Mouse (Mus musculus) CH12.LX (cell line): ENCODE data around the gene A830018L16Rik. TPM values are rescaled to one million over a fixed set of nuclear protein-coding genes. Genes with fewer than 3 reads are reported as not detected.

Experiments used
- DNase-seq: peaks from one replicate; pipeline ENCODE4 v3.0.0-alpha.2; 2013; ENCODE audit errors: extremely low read depth
- H3K27ac ChIP-seq: 2 replicates; pipeline ENCODE4 v1.5.1; 2012; ENCODE audit warnings: low read depth, mild to moderate bottlenecking, control low read depth, moderate library complexity; ENCODE audit not compliant: insufficient read depth
- H3K27me3 ChIP-seq: replicated peaks from 2 replicates; pipeline ENCODE3; 2012; ENCODE audit warnings: inconsistent platforms
- H3K36me3 ChIP-seq, 2 experiments: replicated peaks in 1 of 2; 2 replicates each; pipeline versions ENCODE3 to v1.6.1; 2012; ENCODE audit warnings: inconsistent platforms in 1 of 2, low read length in 1 of 2, mild to moderate bottlenecking in 1 of 2, mixed read lengths in 1 of 2, moderate library complexity in 1 of 2; ENCODE audit not compliant: control insufficient read depth in 1 of 2, insufficient read depth in 1 of 2
- H3K4me1 ChIP-seq, 2 experiments: 2 replicates each; pipeline ENCODE4 v1.6.1; 2012; ENCODE audit warnings: inconsistent platforms in 1 of 2, moderate library complexity in 1 of 2; ENCODE audit not compliant: insufficient read depth in 2 of 2, control insufficient read depth in 1 of 2
- H3K4me2 ChIP-seq: 2 replicates; pipeline ENCODE4 v1.6.1; 2012; ENCODE audit warnings: low read depth, mild to moderate bottlenecking, control low read depth; ENCODE audit not compliant: poor library complexity, insufficient read depth, severe bottlenecking
- H3K4me3 ChIP-seq, 3 experiments: fragments of 150-350 bp in 1 of 3; sonication (generic) in 1 of 3; replicated peaks in 1 of 3; 2 replicates each; pipeline versions ENCODE3 to v1.5.1; 2011 to 2012; ENCODE audit warnings: low read depth in 2 of 3, low read length in 2 of 3, mild to moderate bottlenecking in 2 of 3, moderate library complexity in 2 of 3, control low read depth in 1 of 3, improper control_type of control experiment in 1 of 3, inconsistent platforms in 1 of 3, mixed read lengths in 1 of 3; ENCODE audit not compliant: poor library complexity in 1 of 3
- H3K79me2 ChIP-seq: replicated peaks from 2 replicates; pipeline ENCODE4 v1.6.1; 2012; ENCODE audit warnings: mild to moderate bottlenecking, moderate library complexity; ENCODE audit not compliant: control insufficient read depth, poor library complexity, insufficient read depth, severe bottlenecking; ENCODE audit errors: extremely low read depth
- H3K9ac ChIP-seq: 2 replicates; pipeline ENCODE4 v1.6.1; 2012; ENCODE audit warnings: low read depth, mild to moderate bottlenecking, control low read depth, moderate library complexity; ENCODE audit not compliant: insufficient read depth
- H3K9me3 ChIP-seq: replicated peaks from 2 replicates; pipeline ENCODE3; 2012; ENCODE audit warnings: low read length, inconsistent platforms, mixed read lengths
- CHD1 ChIP-seq: IDR thresholded peaks from 2 replicates; pipeline ENCODE4 v1.6.1; 2012; ENCODE audit warnings: low read depth, low read length, improper control_type of control experiment, inconsistent platforms
- CHD2 ChIP-seq: IDR thresholded peaks from 2 replicates; pipeline ENCODE4 v1.6.1; 2011; ENCODE audit warnings: low read length, improper control_type of control experiment
- CTCF ChIP-seq, 2 experiments: IDR thresholded peaks in 1 of 2; conservative IDR thresholded peaks in 1 of 2; 2 replicates each; pipeline ENCODE4 v1.5.1; 2011 to 2012; ENCODE audit warnings: low read depth in 2 of 2, low read length in 2 of 2, improper control_type of control experiment in 1 of 2, inconsistent platforms in 1 of 2, mild to moderate bottlenecking in 1 of 2, moderate library complexity in 1 of 2
- E2F4 ChIP-seq: IDR thresholded peaks from 2 replicates; pipeline ENCODE4 v1.6.1; 2011; ENCODE audit warnings: low read depth, low read length, improper control_type of control experiment; ENCODE audit not compliant: insufficient replicate concordance
- ELF1 ChIP-seq: IDR thresholded peaks from 2 replicates; pipeline ENCODE4 v1.6.1; 2014; ENCODE audit warnings: low read depth, mild to moderate bottlenecking, inconsistent platforms, low read length, improper control_type of control experiment
- ETS1 ChIP-seq: conservative IDR thresholded peaks from 2 replicates; pipeline ENCODE4 v1.6.1; 2012; ENCODE audit warnings: low read depth, mild to moderate bottlenecking, inconsistent platforms, low read length, improper control_type of control experiment, moderate library complexity
- GABPA ChIP-seq: IDR thresholded peaks from 2 replicates; pipeline ENCODE4 v1.6.1; 2012; ENCODE audit warnings: low read depth, low read length, improper control_type of control experiment, inconsistent platforms; ENCODE audit not compliant: insufficient replicate concordance
- HCFC1 ChIP-seq: IDR thresholded peaks from 2 replicates; pipeline ENCODE4 v1.6.1; 2012; ENCODE audit warnings: low read depth, mild to moderate bottlenecking, inconsistent platforms, low read length, improper control_type of control experiment
- IRF4 ChIP-seq: IDR thresholded peaks from 2 replicates; pipeline ENCODE4 v1.6.1; 2014; ENCODE audit warnings: low read depth, mild to moderate bottlenecking, inconsistent platforms, low read length, improper control_type of control experiment
- MAFK ChIP-seq: IDR thresholded peaks from 2 replicates; pipeline ENCODE4 v1.6.1; 2011; ENCODE audit warnings: low read length, improper control_type of control experiment; ENCODE audit not compliant: insufficient replicate concordance
- MAX ChIP-seq: IDR thresholded peaks from 2 replicates; pipeline ENCODE4 v1.6.1; 2011; ENCODE audit warnings: low read length, improper control_type of control experiment
- MAZ ChIP-seq: IDR thresholded peaks from 2 replicates; pipeline ENCODE4 v1.6.1; 2012; ENCODE audit warnings: low read depth, mild to moderate bottlenecking, inconsistent platforms, low read length, improper control_type of control experiment, moderate library complexity
- MEF2A ChIP-seq: IDR thresholded peaks from 2 replicates; pipeline ENCODE4 v1.6.1; 2014; ENCODE audit warnings: low read depth, mild to moderate bottlenecking, inconsistent platforms, low read length, improper control_type of control experiment, borderline replicate concordance
- MXI1 ChIP-seq: IDR thresholded peaks from 2 replicates; pipeline ENCODE4 v1.6.1; 2011; ENCODE audit warnings: mild to moderate bottlenecking, low read depth, low read length, improper control_type of control experiment
- NELFE ChIP-seq: IDR thresholded peaks from 2 replicates; pipeline ENCODE4 v1.6.1; 2011; ENCODE audit warnings: low read depth, low read length, improper control_type of control experiment
- NRF1 ChIP-seq: IDR thresholded peaks from 2 replicates; pipeline ENCODE4 v1.6.1; 2014; ENCODE audit warnings: low read depth, mild to moderate bottlenecking, inconsistent platforms, low read length, improper control_type of control experiment, moderate library complexity
- POLR2A ChIP-seq: IDR thresholded peaks from 2 replicates; pipeline ENCODE4 v1.6.1; 2011; ENCODE audit warnings: low read depth, mild to moderate bottlenecking, improper control_type of control experiment, low read length
- POLR2AphosphoS2 ChIP-seq: IDR thresholded peaks from 2 replicates; pipeline ENCODE4 v1.6.1; 2011; ENCODE audit warnings: low read depth, low read length, improper control_type of control experiment
- RCOR1 ChIP-seq: conservative IDR thresholded peaks from 2 replicates; pipeline ENCODE4 v1.6.1; 2012; ENCODE audit warnings: low read depth, mild to moderate bottlenecking, inconsistent platforms, low read length, improper control_type of control experiment
- SMC3 ChIP-seq: IDR thresholded peaks from 2 replicates; pipeline ENCODE4 v1.6.1; 2011; ENCODE audit warnings: low read depth, low read length, improper control_type of control experiment
- TCF12 ChIP-seq: IDR thresholded peaks from 2 replicates; pipeline ENCODE4 v1.6.1; 2014; ENCODE audit warnings: low read depth, mild to moderate bottlenecking, inconsistent platforms, low read length, improper control_type of control experiment
- UBTF ChIP-seq: IDR thresholded peaks from 2 replicates; pipeline ENCODE4 v1.6.1; 2012; ENCODE audit warnings: low read depth, mild to moderate bottlenecking, inconsistent platforms, low read length, improper control_type of control experiment, moderate library complexity
- USF1 ChIP-seq: IDR thresholded peaks from 2 replicates; pipeline ENCODE4 v1.6.1; 2014; ENCODE audit warnings: low read depth, mild to moderate bottlenecking, inconsistent platforms, low read length, improper control_type of control experiment
- USF2 ChIP-seq: conservative IDR thresholded peaks from 2 replicates; pipeline ENCODE4 v1.6.1; 2011; ENCODE audit warnings: low read depth, low read length, improper control_type of control experiment
- ZKSCAN1 ChIP-seq: IDR thresholded peaks from 2 replicates; pipeline ENCODE4 v1.6.1; 2012; ENCODE audit warnings: low read depth, inconsistent platforms, low read length, improper control_type of control experiment, borderline replicate concordance
- dilution Hi-C: fragments of 300-500 bp; cut with MboI; formaldehyde crosslinking; loops from 2 replicates; pipeline ENCODE4 v1.14.3; 2020; ENCODE audit warnings: low sequenced_read_pairs; ENCODE audit not compliant: extremely low pct_unique_long_range_greater_than_20kb, extremely low pct_ligation_motif_present
- in situ Hi-C: fragments of 300-500 bp; cut with MboI; formaldehyde crosslinking; loops from 3 replicates; pipeline ENCODE4 v1.14.3; 2019; ENCODE audit warnings: low sequenced_read_pairs, low pct_ligation_motif_present, low pct_unique_long_range_greater_than_20kb, mixed read lengths
- polyA plus RNA-seq: library from polyadenylated mRNA; unstranded; fragments of >175 nt; gene quantifications from 2 replicates; pipeline ENCODE4 v1.2.1, GENCODE M21; 2012; ENCODE audit warnings: low read depth; ENCODE audit not compliant: insufficient read length
- total RNA-seq, 2 experiments: library from RNA; depleted of rRNA; stranded (reverse); fragments of 300-350 nt in 1 of 2; fragments of >200 nt in 1 of 2; gene quantifications; 2 replicates each; pipeline ENCODE4 v1.2.3; 2012 to 2014

The A830018L16Rik gene
- total and polyA plus RNA-seq, 3 experiments = not detected

- no peak for DNase-seq
- Histone ChIP-seq H3K9me3 (peaks cover 4% of the 10 kb centered on the region), H3K9ac (no peak overlapping the region), H3K4me3 (no peak overlapping the region), H3K4me1 (no peaks in the 10 kb centered on the region), H3K4me2 (no peak overlapping the region), H3K36me3 (no peaks in the 10 kb centered on the region), H3K27me3 (no peaks in the 10 kb centered on the region), H3K27ac (no peak overlapping the region), H3K79me2 (no peaks in the 10 kb centered on the region)
- no peak for TF ChIP-seq UBTF
- no peak for TF ChIP-seq ETS1
- TF ChIP-seq POLR2AphosphoS2 = no peak
- no peak for TF ChIP-seq ZKSCAN1
- no peak for TF ChIP-seq CHD2
- TF ChIP-seq NRF1 = no peak
- no peak for TF ChIP-seq SMC3
- TF ChIP-seq E2F4 = no peak
- no peak for TF ChIP-seq MAX
- no peak for TF ChIP-seq RCOR1
- TF ChIP-seq CHD1 = no peak
- TF ChIP-seq USF2 = no peak
- no peak for TF ChIP-seq ELF1
- no peak for TF ChIP-seq TCF12
- TF ChIP-seq MAZ = no peak
- no peak for TF ChIP-seq MAFK
- no peak for TF ChIP-seq CTCF (conservative IDR thresholded peaks at IDR 0.05 in 1 of 2, IDR thresholded peaks at IDR 0.05 in 1 of 2; ENCODE audit: low read depth in 2 of 2, low read length in 2 of 2)
- no peak for TF ChIP-seq HCFC1
- TF ChIP-seq IRF4 = no peak
- in situ Hi-C loops (loop anchor here (25.0 kb wide), 1 partner anchor 1179 kb away; no protein-coding TSS in a partner anchor), dilution Hi-C loops (no loop called here)
Measured at GRCm38 (mm10) chr1:11658061-11658625, 244.2 kb downstream of the A830018L16Rik start.

GRCm38 (mm10) chr1:11744749-11745314 is 330.9 kb downstream of the A830018L16Rik start:
- in situ Hi-C loops = no loop called here

More at GRCm38 (mm10) chr1:11744749-11745314, 330.9 kb downstream of the A830018L16Rik start:
- Histone ChIP-seq H3K4me3 (no peak overlapping the region), H3K27ac (no peak overlapping the region), H3K79me2 (no peaks in the 10 kb centered on the region), H3K4me1 (no peaks in the 10 kb centered on the region), H3K4me2 (no peak overlapping the region), H3K9ac (no peak overlapping the region), H3K9me3 (peaks cover 2% of the 10 kb centered on the region), H3K27me3 (no peaks in the 10 kb centered on the region), H3K36me3 (no peaks in the 10 kb centered on the region)
- TF ChIP-seq ELF1 (no peak), MAZ (no peak), GABPA (no peak), E2F4 (no peak), MXI1 (no peak), ZKSCAN1 (no peak), POLR2A (no peak), NELFE (no peak), MAFK (no peak), MEF2A (no peak), UBTF (no peak), USF1 (no peak), TCF12 (no peak)
- dilution Hi-C loops = no loop called here
- DNase-seq = no peak
